Mouse (Mus musculus) small intestine, adult 2 months (tissue): ENCODE measurements around the gene Ankrd27.

ENCODE experiments used
- CTCF ChIP-seq: fragments of 200-500 bp; IDR thresholded peaks from 2 replicates; pipeline ENCODE4 v1.5.1; 2012; ENCODE audit warnings: low read depth, mild to moderate bottlenecking, control low read depth, inconsistent platforms, low read length, moderate library complexity, mixed read lengths; ENCODE audit not compliant: insufficient replicate concordance, insufficient read length; ENCODE audit errors: extremely low read depth
- POLR2A ChIP-seq: fragments of 200-500 bp; IDR thresholded peaks from 2 replicates; pipeline ENCODE4 v1.6.1; 2012; ENCODE audit warnings: low read depth, mild to moderate bottlenecking, control low read depth, inconsistent platforms, low read length, moderate library complexity

DNA sequence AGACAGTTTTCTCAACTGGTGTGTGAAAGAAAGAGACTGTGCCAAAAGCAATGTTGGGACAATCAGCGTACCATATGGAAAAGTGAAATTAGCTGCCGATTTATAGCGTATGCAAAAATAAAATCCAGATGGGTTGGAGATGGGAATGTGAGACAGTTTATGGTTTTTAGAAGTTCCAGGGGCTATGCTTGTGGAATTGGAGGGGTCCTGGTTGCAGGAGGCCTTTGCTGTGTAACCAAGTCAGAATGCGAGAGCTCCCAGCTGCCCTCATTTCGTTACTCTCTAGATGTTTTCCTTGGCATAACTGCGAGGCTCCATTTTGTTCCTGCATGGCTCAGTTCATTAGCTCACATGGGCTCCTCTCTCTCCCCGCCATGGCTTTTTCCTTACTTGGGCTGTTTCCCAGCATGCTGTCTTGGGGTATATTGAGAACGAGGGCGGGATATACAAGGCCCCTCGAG is 4.7 kb downstream of the Ankrd27 start:
- TF ChIP-seq POLR2A: no peak
- no peak for TF ChIP-seq CTCF
